Mouse (Mus musculus) bone marrow, adult 2 months (tissue): ENCODE measurements around the gene Atn1.

Experiments used
- CTCF ChIP-seq: fragments of 200-500 bp; IDR thresholded peaks from 2 replicates; pipeline ENCODE4 v1.5.1; 2011; ENCODE audit warnings: low read length, control low read depth; ENCODE audit not compliant: control insufficient read depth, insufficient read depth
- POLR2A ChIP-seq: fragments of 200-500 bp; IDR thresholded peaks from 2 replicates; pipeline ENCODE4 v1.6.1; 2011; ENCODE audit warnings: low read depth, mild to moderate bottlenecking, control low read depth, low read length, borderline replicate concordance; ENCODE audit not compliant: control insufficient read depth

DNA sequence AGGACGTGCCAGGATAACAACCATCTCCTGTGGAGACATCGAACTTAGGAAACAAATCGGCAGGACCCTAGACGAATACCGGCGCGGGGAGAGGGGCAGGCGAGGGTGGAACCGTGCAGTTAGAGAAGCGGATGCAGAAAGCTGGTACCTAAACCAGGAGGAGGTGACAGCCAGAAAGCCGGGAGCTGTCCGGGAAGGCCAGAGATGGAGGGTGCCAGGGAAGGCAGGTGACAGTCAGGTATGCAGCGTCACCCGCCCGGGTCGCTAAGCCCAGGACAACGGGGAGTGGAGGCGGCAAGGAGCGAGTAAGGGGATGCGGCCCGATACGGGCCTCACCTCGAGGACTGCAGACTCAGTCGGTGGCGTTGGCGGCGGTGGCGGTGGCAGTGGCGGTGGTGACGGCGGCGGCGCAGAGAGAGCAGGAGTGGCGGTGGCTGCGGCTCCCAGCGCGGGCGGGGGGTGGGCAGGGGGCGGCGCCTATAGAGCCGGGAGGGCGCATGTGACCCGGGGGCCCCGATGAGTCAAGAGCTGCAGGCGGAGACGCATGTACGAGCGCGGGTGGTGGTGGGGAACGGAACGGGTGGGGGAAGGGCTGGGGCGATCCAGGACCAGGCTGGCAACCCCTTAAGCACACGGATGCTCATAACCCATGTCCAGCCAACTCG lies 12.9 kb upstream of the Atn1 start, which contains the start of gene Eno2:
- TF ChIP-seq POLR2A (no peak), CTCF (no peak)
